Mouse (Mus musculus) left cerebral cortex, postnatal 36 days (tissue): ENCODE results near the gene Sla2. TPM values are rescaled to one million over a fixed set of nuclear protein-coding genes. Genes with fewer than 3 reads are reported as not detected.
"Not testable (repeated sequence)": the region's sequence is repeated elsewhere in the genome, so short reads cannot be mapped to it uniquely, and the experiment has no call there.

Source experiments
- DNase-seq, 2 experiments: peaks; one replicate each; pipeline ENCODE4 v3.0.0; 2021 to 2022; ENCODE audit warnings: low spot score in 2 of 2, mixed read lengths in 1 of 2
- intact Hi-C: fragments of 180-260 bp; cut with DNase I; formaldehyde crosslinking; loops from one replicate; pipeline ENCODE4 v1.15.1; 2025
- total RNA-seq, 2 experiments: library from RNA; stranded (reverse); gene quantifications; 2 replicates each; pipeline ENCODE4 v1.2.3; 2021

The Sla2 gene
- under 1 TPM; 0.45 to 0.57 TPM for total RNA-seq

DNA sequence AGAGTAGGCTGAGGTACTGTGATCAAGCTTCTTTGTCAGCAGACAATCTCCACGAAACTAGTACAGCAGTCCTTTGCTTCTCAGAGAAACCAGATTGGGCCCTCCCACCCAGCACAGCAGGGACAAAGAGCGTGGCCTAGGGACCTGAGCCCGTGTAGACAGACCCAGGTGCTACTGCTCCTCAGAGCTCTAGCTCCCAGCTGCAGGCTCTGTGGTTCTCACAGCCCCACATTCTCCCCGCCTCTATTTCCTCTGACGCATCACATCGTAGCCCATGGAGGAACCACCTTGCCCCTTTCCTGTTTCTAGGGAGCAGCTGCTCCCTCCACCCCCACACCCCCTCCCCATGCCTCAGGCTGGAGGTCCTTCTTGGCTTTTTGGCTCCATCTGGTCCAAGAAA, at the start of gene Sla2:
Gene Sla2 (minus strand): TSS at position 176 of the 400 bp plus-strand sequence.
- no peak for DNase-seq
- intact Hi-C loops = no loop called here

DNA sequence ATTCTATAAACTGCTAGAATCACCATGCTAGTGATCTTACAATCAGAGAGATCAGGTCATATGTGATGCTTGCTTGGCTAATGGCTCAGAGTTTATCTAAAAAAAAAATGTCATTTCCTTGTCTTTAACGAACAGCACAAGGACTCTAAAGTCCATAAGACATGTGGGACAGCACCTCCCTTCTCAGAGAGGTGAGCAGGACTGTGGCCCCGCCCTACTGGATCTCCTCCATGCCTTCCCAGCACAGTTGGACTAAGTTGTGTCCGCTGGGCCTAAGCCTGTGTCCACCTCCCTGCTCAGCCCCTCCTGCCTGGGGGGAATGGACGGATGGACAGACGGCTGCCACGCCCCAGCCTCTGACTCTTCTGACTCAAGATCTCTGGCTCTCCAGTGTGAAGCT, 48.0 kb upstream of the Sla2 start:
- intact Hi-C loops = loop anchor here (5.0 kb wide), 2 partner anchors 37 to 57 kb away; partner anchors contain the start of gene Ndrg3
- no peak for DNase-seq

DNA sequence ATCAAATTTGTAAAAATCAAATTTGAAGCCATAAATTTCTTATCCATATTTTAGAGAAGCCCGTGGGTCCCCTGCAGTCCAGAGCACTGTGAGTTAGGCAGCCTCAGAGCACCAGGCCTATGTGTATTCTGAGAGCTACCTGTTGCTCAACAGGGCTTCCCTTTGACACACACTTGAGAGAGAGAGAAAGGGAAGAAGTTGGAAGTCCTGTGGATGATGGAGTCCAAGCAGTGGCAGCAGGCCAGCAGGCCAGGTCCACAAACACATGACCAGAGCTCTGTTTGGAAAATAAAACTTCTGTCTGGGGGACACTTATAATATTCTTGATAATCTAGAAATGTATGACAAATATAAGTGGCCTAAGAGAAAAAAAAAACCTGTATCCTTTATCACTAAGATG, 46.4 kb upstream of the Sla2 start:
- intact Hi-C loops = no loop called here
- no peak for DNase-seq

- no peak for DNase-seq
- intact Hi-C loops = no loop called here
Measured at GRCm38 (mm10) chr2:156931421-156931820, 44.4 kb upstream of the Sla2 start.

GRCm38 (mm10) chr2:156930549-156930948, 43.6 kb upstream of the Sla2 start:
- intact Hi-C loops = no loop called here
- no peak for DNase-seq

DNA sequence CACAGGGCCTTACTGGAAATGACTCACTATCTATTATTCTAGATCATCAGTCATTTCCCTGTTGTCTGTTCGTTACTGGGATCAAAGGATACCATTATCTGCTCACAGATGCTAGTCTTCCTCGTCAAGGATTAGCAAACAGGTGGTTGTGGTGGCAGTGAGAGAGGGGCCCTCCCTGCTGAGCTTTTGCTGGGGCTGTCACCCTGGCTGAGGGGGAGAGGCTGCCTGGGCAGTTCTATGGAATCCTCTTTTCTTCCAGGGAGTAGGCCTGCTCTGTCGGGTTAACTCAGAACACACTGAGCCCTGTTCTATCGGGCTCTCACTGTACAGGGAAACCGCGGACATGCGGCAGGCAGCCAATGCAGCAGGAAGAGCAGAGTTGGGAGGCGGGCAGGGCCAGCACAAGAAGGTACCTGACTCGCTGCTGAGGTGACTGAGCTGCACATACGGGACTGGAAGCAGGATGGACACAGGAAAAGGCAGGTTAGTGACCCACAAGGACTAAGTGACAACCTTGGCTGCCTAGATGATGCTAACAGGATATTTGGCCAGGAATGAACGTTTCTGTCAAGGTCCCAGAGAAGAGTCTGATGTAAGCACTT, 42.6 kb upstream of the Sla2 start:
- no peak for DNase-seq

GRCm38 (mm10) chr2:156928606-156929005, 41.6 kb upstream of the Sla2 start:
- intact Hi-C loops = no loop called here
- no peak for DNase-seq

More for the DNA sequence above, 42.6 kb upstream of the Sla2 start:
- intact Hi-C loops = no loop called here

GRCm38 (mm10) chr2:156927663-156928062, 40.7 kb upstream of the Sla2 start:
- intact Hi-C loops = no loop called here
- peak in 1 of 2 experiments; percentile 50 for DNase-seq

- intact Hi-C loops, DNase-seq: not testable (repeated sequence)
Measured at GRCm38 (mm10) chr2:156925611-156926010, 38.6 kb upstream of the Sla2 start.

DNA sequence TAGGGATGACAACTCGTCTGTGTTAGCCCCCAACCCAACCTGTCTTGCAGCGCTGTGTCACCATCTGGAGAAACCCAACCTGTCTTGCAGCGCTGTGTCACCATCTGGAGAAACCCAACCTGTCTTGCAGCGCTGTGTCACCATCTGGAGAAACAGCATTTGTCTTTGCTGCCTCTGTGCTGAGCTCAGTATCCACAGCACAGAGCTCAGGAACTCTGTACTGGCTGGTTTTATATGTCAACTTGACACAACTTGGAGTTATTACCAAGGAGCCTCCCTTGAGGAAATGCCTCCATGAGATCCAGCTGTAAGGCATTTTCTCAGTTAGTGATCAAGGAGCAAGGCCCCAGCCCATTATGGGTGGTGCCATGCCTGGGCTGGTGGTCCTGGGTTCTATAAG, 38.1 kb upstream of the Sla2 start:
- intact Hi-C loops, DNase-seq: not testable (repeated sequence)

DNA sequence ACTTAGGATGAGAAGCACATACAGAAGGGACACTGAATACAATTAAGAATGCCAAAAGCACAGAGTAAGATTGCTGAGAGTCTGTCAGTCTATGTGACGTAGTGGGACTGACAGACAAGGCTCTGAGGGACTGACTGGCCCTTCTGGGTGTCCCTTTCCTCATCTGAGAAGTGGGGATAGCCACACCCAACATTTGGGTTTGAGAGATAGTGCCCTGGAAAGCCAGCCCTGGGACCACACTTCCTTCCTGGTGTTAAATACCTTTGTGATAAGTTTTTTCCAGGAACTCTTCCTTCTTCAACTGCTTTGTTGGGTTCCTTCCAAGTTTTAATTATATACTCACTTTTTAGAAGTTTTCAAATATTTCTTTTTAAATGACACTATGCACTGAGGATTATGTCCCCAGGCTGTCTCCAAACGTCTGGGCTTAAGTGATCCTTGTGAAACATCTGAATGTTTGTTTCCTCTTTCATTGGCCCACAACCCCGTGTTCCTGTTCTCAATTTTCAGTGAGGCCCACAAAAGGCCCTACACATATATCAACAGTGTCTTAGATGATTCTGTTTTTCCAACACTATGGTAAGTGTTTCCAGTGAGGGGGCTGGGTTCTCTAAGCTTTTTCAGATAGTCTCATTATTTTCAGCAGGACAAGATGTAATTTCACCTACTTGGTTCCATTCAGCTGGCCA, 37.4 kb upstream of the Sla2 start:
- intact Hi-C loops = no loop called here
- no peak for DNase-seq

DNA sequence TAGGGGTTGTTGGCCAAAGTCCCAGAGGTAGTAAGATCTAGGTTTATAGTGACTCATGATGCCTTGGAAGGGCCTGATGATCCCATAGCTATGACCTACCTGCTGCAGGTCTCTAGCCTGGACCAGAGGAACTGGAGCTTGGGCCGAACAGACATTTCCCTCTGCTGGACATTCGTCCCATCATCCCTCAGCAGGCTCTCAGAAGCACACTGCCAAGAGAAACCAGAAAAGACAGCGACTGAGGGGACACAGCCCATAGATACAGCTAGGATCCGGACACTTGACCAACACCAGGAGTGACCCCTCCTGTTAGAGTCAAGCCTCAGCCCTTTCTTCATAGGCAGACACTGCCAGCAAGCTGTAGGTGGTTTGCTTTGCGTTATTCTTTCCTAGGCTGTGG, 36.1 kb upstream of the Sla2 start:
- intact Hi-C loops = no loop called here
- no peak for DNase-seq

GRCm38 (mm10) chr2:156919796-156920195, 32.8 kb upstream of the Sla2 start:
- intact Hi-C loops = no loop called here
- DNase-seq = no peak

DNA sequence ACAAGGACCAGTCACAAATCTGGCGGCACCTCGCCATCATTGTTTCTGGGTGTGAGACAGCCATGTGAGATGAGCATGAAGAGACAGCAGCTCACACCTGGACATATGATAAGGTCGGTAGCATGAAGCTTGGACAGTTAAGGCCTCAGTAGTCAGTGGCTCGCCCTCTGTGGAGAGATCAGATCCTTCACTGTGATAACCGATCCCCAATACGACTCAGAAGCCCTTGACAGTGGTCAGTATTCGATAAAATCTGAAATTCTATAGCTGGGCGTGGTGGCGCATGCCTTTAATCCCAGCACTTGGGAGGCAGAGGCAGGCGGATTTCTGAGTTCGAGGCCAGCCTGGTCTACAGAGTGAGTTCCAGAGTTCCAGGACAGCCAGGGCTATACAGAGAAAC, 32.2 kb upstream of the Sla2 start:
- intact Hi-C loops, DNase-seq: not testable (repeated sequence)

DNA sequence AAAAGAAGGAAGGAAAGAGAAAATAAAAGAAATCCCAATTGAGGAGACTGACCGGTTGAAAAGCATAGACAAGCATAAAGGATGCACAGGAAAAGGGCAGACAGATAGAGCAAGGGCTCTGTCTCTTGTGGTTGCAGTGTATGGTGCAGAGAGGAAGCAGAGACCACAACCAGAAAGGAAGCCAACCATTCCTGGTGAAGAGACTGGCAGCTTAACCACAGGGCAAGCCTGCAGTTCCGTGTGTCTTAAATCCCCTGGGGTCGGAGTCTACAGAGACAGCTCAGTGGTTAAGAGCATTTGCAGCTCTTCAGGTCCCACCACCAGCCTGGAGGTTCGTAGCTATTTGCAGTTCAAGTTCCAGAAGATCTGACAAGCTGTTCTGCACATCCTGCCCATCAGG, 31.6 kb upstream of the Sla2 start:
- intact Hi-C loops = no loop called here
- no peak for DNase-seq

DNA sequence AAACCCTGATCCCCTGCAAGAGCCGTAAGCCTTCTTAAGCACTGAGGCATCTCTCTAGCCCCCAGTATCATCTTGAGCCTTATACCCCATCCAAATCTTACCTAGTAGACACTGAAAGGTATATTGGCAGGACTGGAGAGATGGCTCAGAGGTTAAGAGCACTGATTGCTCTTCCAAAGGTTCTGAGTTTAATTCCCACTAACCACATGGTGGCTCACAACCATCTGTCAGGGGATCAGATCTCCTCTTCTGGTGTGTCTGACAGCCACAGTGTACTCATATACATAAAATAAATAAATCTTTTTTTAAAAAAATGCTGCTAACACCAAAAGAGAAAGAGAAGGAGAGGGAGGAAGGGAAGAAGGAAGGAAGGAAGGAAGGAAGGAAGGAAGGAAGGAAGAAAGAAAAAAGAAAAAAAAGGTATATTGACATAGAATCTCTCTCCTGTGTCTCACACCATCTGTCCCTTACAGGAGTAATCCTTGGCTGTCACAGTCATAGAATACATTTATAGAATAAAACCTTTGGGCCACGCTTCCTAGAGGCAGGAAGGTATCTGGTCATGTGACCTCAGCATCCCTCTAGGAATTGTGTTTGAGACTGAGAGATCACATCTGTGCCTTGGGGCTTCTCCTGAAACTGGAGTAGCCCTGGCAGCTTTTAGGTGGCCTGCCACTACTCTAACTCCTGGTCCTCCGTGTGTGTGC, 29.6 kb upstream of the Sla2 start:
- intact Hi-C loops = no loop called here
- DNase-seq = no peak

- intact Hi-C loops = loop anchor here (2.0 kb wide), 1 partner anchor 31 kb away; no protein-coding TSS in a partner anchor
- no peak for DNase-seq
Measured at GRCm38 (mm10) chr2:156915559-156915958, 28.6 kb upstream of the Sla2 start.

- intact Hi-C loops = no loop called here
- DNase-seq = no peak
Measured at GRCm38 (mm10) chr2:156913191-156913590, 26.2 kb upstream of the Sla2 start.

DNA sequence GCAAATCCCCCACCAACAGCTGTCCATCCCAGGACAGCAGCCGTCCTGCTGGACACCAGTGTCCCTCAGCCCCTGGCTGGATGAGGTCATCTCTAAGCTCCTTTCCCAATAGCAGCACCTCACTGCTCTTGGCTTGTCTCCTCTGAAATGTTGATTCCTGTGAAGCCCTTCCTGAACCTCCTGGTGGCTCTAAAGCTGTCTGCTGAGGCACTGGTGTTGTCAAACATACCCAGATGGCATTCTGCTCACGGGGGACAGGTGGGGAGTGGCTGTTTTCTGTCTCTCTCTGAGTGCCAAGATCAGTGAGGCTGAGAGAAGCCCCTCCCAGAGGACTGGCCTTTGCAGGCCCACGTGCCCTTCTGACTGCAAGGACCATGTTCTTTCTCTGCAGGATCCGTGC, 18.9 kb upstream of the Sla2 start:
- not testable (repeated sequence) for DNase-seq

DNA sequence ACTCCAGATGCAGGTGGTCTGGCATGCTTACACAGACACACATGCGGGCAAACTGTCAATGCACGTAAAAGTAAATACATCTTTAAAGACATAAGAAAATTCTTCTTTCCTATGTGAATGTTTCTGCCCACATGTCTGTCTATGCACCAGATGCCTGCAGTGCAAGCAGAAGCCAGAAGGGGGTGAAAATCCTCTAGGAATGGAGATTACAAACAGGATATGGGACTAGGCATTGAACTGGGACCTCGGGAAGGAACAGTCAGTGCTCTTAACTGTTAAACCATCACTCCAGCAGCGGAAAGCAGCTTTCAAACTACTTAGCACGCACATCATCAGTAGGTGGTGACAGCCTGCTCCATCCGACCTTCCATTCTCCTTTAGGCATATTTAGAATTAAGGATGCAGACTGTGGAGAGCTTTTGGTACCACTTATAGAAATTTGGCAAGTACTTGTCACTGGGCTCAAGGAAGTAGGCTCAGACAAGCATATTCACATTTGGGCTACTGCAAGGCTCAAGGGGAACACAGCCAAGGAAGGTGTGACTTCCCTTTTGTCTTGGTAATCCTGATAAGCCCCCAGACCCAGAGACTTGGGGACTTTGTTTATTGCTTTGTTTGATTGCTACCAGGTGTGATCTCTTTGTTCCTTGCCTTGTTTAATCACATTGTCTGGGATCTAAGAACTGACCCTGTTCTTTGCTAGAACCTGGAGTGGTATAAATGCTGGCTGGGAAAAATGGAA, 18.2 kb upstream of the Sla2 start:
- DNase-seq = peak; percentile 59 to 64
- intact Hi-C loops = loop anchor here (2.0 to 10.0 kb wide), 3 partner anchors 37 to 190 kb away; no protein-coding TSS in a partner anchor

More for the DNA sequence above, 18.9 kb upstream of the Sla2 start:
- intact Hi-C loops = loop anchor here (2.0 to 10.0 kb wide), 3 partner anchors 36 to 189 kb away; no protein-coding TSS in a partner anchor
